Mouse (Mus musculus) cerebellum, adult 2 months (tissue): Measurements from ENCODE around the gene Daglb.

Experiments used
- CTCF ChIP-seq: fragments of 200-500 bp; IDR thresholded peaks from 2 replicates; pipeline ENCODE4 v1.5.1; 2011; ENCODE audit warnings: low read depth, mild to moderate bottlenecking, control low read depth, low read length, moderate library complexity, borderline replicate concordance; ENCODE audit not compliant: insufficient read depth
- POLR2A ChIP-seq: fragments of 200-500 bp; IDR thresholded peaks from 2 replicates; pipeline ENCODE4 v1.6.1; 2011; ENCODE audit warnings: low read length, control low read depth, borderline replicate concordance; ENCODE audit not compliant: insufficient read depth

GRCm38 (mm10) chr5:143528308-143528683 is 63.9 kb downstream of the Daglb start:
- no peak for TF ChIP-seq CTCF
- no peak for TF ChIP-seq POLR2A
